Mouse (Mus musculus) T-helper 17 cell (primary cell): ENCODE data around the gene Rnf185.

Experiments
- in situ Hi-C, 2 experiments: fragments of 300-600 bp; cut with MboI, MseI; formaldehyde crosslinking; loops; 1 replicate in 1 of 2; 2 replicates in 1 of 2; pipeline ENCODE4 v1.15.1; 2025; ENCODE audit warnings: high pct_unique_total_duplicates in 2 of 2

The Rnf185 gene

GRCm38 (mm10) chr11:3452167-3452639 lies at the start of gene Rnf185:
TSS of gene Rnf185 (minus strand) at chr11:3452363.
- in situ Hi-C loops, result no loop called here

DNA sequence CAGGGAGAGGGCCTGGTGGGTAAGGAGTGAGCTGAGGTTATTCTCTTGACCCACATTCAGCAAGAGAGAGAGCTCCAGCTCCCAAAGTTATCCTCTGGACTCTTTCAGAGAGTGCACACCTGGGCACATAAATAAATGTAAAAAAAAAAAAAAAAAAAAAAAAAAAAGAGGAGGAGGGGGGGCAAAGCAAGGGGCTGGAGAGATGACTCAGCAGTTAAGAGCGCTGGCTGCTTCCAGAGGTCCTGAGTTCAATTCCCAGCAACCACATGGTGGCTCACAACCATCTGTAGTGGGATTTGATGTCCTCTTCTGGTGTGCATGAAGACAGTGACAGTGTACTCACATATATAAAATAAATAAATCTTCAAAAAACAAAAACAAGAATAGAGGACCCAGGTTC lies 45.1 kb upstream of the Rnf185 start:
- in situ Hi-C loops, result no loop called here

- in situ Hi-C loops, result no loop called here
These were observed 44.6 kb upstream of the Rnf185 start for GRCm38 (mm10) chr11:3496756-3497155.

DNA sequence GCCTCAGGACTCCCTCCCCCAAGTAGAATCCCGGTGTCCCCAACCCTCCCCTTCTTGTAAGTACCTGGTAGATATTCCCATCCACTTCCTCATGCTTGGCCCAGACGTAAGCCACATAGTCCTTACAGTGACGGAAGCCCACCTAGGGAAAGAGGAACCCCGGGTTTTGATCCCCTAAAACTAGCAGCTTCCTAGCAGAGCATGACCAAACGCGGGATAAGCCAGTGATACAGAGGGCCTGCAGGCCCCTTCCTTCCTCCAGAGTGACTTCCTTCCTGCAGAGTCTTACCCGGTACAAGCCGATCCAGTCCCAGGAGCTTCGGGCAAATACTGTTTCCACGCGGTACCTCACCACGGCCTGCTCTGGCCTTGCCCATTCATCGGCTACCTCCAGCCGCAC lies 43.3 kb upstream of the Rnf185 start:
- in situ Hi-C loops, result no loop called here

DNA sequence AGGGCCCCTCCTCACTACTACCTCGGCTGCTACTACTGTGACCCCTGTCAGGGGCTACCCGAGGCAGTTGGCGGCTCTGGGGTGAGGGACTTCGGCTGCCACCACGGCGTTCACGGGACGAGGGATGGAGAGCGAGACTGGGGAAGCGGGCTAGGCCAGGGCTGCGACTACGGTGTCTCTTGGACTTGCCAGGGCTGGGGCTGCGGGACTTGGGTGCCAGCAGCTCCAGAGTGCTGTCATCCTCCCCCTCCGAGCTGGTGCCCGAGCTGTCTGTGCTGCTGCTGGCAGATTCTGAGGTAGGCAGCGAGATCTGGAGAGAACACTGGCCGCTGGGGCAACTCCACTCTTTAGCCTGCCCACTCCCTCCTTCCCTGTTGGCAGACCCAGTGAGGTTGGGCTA lies 42.7 kb upstream of the Rnf185 start:
- in situ Hi-C loops, result no loop called here

- in situ Hi-C loops, result no loop called here
These were observed 40.6 kb upstream of the Rnf185 start for GRCm38 (mm10) chr11:3492748-3493147.

GRCm38 (mm10) chr11:3489036-3489435 lies 36.9 kb upstream of the Rnf185 start:
- in situ Hi-C loops, result no loop called here

DNA sequence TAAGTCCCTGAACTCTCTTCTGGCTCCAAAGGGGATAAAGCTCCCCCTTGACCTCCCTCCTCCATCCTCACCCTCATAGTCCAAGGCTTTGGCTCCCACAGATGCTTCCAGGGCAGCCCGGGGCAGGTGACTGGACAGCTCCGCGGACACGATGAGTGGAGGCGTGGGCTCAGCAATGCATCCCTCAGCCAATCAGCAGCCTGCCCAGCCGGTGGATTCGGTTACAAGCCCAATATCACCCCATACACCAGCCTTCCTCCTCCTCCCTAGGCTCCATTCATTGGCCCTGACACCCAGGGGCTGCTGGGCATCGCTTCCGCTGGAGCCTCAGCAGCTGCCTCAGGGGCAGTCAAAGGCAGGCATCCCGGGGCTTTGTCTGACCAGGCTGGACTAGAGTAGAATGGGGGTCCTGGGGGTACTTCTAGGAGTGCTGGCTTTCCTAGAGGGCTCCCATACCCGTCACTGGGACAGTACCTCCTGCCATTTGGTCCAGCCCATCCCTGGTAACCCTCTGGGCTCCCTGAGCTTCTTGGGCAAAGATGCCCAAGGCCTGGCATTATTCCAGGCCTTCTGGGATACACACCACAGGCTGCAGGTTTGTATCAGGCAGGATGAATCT lies 35.9 kb upstream of the Rnf185 start, which contains the start of gene Pla2g3:
Pla2g3 (plus strand) TSS at position 333 of the 619 bp plus-strand sequence.
- in situ Hi-C loops, result no loop called here

DNA sequence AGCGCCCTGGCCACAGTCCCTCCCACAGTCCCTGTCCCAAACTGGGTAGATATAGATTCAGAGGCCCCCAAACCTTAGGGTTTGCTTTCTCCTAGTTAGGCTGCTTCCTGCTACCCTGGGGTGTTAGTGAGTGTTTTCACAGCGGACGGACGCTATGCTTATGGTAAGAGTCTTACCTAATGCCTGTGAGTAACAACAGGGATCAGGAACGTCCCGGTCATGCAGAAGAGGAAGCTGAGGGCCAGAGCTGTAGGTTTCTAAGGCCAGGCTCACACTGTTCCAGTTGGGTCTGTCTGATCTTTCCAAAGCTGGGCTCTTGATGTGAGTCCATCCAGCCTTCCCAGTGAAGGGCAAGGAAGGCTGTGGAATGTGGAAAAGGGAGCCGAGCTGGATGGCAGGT lies 34.2 kb upstream of the Rnf185 start:
- in situ Hi-C loops, result no loop called here

- in situ Hi-C loops, result no loop called here
These were observed 31.9 kb upstream of the Rnf185 start for GRCm38 (mm10) chr11:3483980-3484642.

DNA sequence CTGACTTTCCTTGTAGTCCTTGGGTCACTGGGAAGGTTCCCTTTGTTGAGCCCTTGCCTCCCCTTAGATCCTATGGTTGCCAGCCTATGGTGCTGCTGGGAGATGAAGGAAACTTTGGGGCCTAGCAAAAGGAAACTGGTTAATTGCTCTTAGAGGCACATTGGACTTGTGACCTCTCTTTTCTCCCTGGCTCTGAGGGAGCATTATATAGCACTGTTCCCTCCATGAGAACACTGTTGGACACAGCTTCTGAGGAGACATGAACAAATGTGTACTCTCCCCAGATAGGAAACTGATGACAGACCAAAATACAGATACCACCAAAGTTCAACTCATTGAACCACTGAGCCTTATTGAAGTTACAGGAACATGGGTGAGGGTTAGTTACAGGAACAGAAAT lies 23.3 kb upstream of the Rnf185 start:
- in situ Hi-C loops, result no loop called here

GRCm38 (mm10) chr11:3474480-3475115 lies 22.4 kb upstream of the Rnf185 start:
- in situ Hi-C loops, result loop anchor here (5.0 kb wide), 2 partner anchors 38 to 43 kb away; partner anchors contain the start of gene Selenom (in 1 of the 2)

DNA sequence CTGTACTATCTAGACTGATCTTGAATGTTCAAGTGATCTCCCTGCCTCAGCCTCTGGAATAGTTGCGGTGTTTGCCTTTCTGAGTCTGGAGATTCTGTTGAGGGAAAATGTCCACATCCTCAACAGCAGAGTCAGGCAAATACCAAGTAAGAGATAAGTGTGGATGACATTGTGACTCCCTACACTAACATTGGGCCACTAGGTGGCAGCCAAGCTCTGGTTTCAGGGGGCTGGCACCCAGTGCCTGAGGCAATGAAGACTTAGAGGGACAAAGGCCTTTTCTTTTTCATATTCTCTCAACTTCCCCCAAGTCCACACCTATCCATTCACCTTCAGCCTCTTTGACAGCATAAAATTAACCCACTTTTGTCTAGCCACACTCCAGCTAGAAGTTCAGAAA lies 20.3 kb upstream of the Rnf185 start:
- in situ Hi-C loops, result loop anchor here (5.0 kb wide), 2 partner anchors 40 to 45 kb away; partner anchors contain the start of gene Selenom (in 1 of the 2)

GRCm38 (mm10) chr11:3471448-3471850 lies 19.3 kb upstream of the Rnf185 start:
- in situ Hi-C loops, result loop anchor here (5.0 kb wide), 2 partner anchors 41 to 46 kb away; partner anchors contain the start of gene Selenom (in 1 of the 2)

DNA sequence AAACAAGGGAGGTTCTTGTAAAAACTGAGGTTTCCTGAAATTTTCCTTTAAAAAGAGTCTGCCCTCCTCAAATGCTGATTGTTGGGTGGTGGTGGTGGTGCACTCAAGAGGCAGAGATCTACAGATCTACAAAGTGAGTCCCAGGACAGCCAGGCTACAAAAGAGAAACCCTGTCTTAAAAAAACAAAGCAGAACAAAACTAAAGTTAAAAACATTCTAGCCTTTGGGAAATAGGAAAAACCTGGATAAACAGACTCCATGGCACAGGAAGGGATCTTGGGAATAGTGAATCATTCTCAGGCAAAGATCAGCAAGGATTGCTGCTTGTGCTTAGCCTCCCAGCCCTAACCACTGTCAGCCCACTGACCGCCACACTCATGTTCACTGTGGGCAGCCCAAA lies 10.7 kb upstream of the Rnf185 start:
- in situ Hi-C loops, result no loop called here

- in situ Hi-C loops, result no loop called here
These were observed 6.9 kb upstream of the Rnf185 start for GRCm38 (mm10) chr11:3459105-3459468.

- in situ Hi-C loops, result no loop called here
These were observed 6.4 kb upstream of the Rnf185 start for GRCm38 (mm10) chr11:3458428-3459104.

DNA sequence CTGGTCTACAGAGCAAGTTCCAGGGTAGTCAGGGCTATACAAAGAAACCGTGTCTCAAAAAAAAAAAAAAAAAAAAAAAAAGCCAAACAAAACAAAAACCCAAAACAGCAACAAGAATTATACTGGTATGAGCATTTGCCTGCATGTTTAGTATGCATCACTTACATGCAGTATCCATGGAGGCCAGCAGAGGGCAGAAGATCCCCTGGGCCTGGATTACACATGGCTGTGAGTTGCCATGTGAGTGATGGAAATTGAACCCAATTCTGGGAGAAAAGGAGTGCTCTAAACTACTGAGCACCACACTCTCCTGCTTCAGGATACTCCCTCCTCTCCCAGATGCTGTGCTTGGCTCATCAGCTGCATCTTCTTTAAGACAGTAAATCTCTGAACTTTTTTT lies 4.2 kb upstream of the Rnf185 start:
- in situ Hi-C loops, result no loop called here

GRCm38 (mm10) chr11:3454506-3454905 lies 2.3 kb upstream of the Rnf185 start:
- in situ Hi-C loops, result no loop called here

- in situ Hi-C loops, result no loop called here
These were observed 1.3 kb upstream of the Rnf185 start for GRCm38 (mm10) chr11:3453467-3453866.

DNA sequence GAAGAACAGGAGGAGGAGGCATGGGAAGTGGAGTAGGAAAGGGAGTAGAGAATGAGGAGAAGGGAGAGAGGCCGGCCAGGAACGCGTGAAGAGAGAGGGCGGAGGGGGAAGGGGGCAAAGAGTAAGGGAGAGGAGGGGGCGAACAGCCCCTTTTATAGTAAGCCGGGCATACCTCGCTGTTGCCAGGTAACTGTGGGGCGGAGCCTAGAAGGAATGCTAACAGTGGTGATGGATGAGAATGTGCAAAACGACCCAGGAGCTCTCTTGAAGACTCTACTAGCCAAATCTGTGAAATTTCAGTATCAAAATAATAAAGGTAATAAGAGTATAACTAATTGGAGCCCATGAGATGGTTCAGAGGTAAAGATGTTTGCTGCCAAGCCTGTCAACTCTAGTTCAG lies 606 bp upstream of the Rnf185 start:
- in situ Hi-C loops, result no loop called here

DNA sequence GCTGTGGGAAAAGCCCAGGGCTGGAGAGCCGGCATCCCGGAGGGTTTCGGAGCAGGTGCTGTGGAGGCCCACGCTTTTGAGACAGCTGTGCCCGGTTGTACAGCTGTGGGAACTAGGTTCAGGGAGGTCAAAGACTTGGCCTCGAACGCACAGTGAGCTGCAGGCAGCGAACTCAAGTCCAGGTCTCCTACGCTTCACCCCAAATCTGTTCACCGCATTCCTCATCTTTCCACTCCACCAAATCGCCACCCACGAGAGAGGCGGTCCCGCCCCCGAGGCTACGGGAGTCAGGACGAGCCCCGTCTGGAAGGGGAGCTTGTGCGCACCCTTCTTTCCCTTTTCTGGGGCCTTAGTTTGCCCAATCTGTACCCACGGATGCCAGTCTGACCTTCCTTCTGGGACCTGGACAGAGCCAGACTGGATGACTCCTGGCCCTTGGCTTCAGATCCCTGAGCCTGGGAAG lies 431 bp downstream of the Rnf185 start:
- in situ Hi-C loops, result no loop called here
